Mouse (Mus musculus): ENCODE data around the gene Tstd3.
"Not testable (repeated sequence)": the region's sequence is repeated elsewhere in the genome, so short reads cannot be mapped to it uniquely, and the experiment has no call there.

The Tstd3 gene

DNA sequence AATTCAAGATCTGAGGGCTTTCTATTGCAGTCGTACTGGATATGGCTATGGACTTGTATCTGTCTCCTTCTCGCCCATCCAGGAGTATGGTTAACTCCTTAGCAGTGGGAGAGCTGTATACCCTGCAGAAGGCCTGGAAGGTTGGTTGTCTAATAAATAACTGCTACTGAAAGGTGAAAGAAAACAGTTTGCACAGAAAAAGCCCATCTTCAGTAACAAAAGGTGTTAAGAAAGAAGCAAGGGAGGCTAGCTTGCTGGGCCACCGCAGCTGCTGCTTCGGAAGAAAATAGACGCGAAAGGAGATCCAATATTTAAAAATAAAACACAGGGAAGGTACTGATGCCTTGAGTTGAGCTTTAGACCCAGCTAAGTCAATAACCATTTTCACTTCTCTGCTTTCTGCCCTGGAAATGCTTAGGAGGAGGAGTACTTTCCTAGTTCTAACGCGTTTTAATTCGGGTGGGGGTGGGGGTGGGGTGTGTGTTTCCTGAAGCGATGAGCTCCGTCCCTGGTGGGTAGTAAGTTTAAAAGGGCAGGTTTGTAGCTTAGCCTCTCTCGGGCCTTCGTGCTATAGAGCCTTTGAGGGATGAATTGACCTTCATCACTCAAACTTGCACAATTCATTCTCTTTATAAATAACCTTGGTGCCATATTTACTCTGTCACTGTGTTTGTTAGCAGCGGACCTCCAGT, 695 bp downstream of the Tstd3 start:
- POLR2A ChIA-PET: interaction anchor here in 3 of 4 experiments (0.6 to 4.2 kb wide), 15 partner anchors 10 to 81 kb away, joined by 3 to 23 read pairs (median 6); partner anchors contain the start of genes Ccnc (in 2 of the 3) and Pnisr (in 1 of the 3)

GRCm38 (mm10) chr4:21763827-21764226, 3.2 kb downstream of the Tstd3 start:
- ChIA-PET POLR2A (interaction anchor here (0.5 to 4.2 kb wide), 24 partner anchors 8 to 304 kb away, joined by 3 to 23 read pairs (median 4); partner anchors contain the start of genes Ccnc (in 3 of the 4) and Pnisr (in 1 of the 4)), CTCF (interaction anchor here in 3 of 4 experiments (0.9 to 1.0 kb wide), 3 partner anchors 9 to 36 kb away, joined by 3 read pairs; partner anchors contain the start of gene Ccnc (in 1 of the 3))

More for the DNA sequence above, 695 bp downstream of the Tstd3 start:
- CTCF ChIA-PET: interaction anchor here in 3 of 4 experiments (1.0 to 2.0 kb wide), 4 partner anchors 10 to 226 kb away, joined by 3 to 8 read pairs (median 4); no protein-coding TSS in a partner anchor

GRCm38 (mm10) chr4:21761416-21762160, 5.4 kb downstream of the Tstd3 start:
- CTCF ChIA-PET: no interaction called here
- POLR2A ChIA-PET: interaction anchor here in 3 of 4 experiments (0.6 to 1.8 kb wide), 8 partner anchors 14 to 939 kb away, joined by 3 to 7 read pairs (median 4); partner anchors contain the start of gene Ccnc (in 1 of the 3)

- POLR2A ChIA-PET: interaction anchor here in 2 of 4 experiments (0.8 to 3.2 kb wide), 5 partner anchors 12 to 93 kb away, joined by 3 to 10 read pairs (median 3); partner anchors contain the start of genes Ccnc (in 1 of the 2) and Pnisr (in 1 of the 2)
- CTCF ChIA-PET: interaction anchor here in 2 of 4 experiments (0.6 to 1.3 kb wide), 4 partner anchors 16 to 91 kb away, joined by 3 to 6 read pairs (median 4); no protein-coding TSS in a partner anchor
Measured at GRCm38 (mm10) chr4:21758860-21759259, 8.2 kb downstream of the Tstd3 start.

DNA sequence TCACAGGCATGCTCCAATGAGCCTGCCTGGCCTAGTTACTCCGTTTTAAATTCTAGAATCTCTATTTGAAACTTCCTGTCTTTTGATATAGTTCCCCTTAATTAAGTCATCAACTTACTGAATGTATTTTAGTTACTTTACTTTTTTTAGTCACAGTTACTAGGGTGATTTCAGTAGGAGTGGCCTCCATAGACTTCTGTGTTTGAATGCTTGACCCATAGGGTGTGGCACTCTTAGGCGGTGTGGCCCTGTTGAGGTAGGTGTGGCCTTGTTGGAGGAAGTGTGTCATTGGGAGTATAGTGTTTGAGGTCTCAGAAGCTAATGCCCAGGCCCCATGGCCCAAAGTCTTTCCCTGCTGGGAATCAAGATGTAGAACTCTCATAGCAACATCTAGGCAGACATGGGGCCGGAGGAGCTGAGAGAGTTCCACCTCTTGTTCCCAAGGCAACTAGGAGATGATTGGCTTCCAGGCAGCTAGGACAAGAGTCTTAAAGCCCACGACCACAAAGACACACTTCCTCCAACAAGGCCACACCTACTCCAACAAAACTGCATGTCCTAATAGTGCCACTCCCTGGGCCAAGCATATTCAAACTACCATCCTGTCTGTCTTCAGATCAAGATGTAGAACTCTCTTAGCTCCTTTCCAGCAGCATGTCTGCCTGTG, 11.8 kb downstream of the Tstd3 start:
- ChIA-PET POLR2A (interaction anchor here in 3 of 4 experiments (0.6 to 2.0 kb wide), 28 partner anchors 9 to 125 kb away, joined by 3 to 23 read pairs (median 4); partner anchors contain the start of genes Ccnc (in 3 of the 3), Coq3 (in 1 of the 3), Tstd3 (in 1 of the 3) and Usp45 (in 1 of the 3)), CTCF (interaction anchor here in 3 of 4 experiments (0.5 to 1.2 kb wide), 4 partner anchors 9 to 72 kb away, joined by 3 to 4 read pairs (median 4); no protein-coding TSS in a partner anchor)

DNA sequence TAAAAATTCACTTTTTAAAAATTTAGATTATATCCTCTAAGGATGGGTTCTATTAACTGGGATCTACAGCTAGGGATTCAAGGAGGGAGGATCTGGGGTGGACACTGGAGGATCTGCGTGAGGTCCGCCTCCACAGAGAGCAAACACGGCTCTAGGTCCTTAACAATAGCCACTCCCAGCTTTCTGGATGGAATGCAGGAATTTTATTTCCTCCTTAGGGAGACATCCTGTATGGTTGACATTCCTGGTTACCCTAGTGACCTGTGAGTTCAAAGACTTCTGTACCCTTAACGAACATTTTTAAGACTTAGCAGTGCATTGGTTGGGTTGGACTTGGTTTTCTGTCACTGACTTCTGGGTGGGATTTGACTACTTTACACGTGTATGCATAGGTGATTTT, 21.3 kb downstream of the Tstd3 start:
- ChIA-PET CTCF (interaction anchor here in 2 of 4 experiments (0.8 to 0.9 kb wide), 2 partner anchors 19 to 68 kb away, joined by 3 to 4 read pairs; no protein-coding TSS in a partner anchor), POLR2A (interaction anchor here in 3 of 4 experiments (1.0 to 3.7 kb wide), 11 partner anchors 10 to 179 kb away, joined by 3 to 31 read pairs (median 5); partner anchors contain the start of genes Ccnc (in 3 of the 3) and Usp45 (in 1 of the 3))

DNA sequence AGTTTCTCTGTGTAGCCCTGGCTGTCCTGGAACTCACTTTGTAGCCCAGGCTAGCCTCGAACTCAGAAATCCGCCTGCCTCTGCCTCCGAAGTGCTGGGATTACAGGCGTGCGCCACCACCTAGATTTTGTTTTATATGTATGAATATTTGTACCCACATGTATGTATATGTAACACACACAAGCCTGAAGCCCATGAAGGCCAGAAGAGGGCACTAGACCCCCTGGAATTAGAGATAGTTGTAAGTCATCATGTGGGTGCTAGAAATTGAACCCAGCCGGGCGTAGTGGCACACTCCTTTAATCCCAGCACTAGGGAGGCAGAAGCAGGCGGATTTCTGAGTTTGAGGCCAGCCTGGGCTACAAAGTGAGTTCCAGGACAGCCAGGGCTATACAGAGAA, 22.9 kb downstream of the Tstd3 start:
- POLR2A ChIA-PET: interaction anchor here in 2 of 4 experiments (0.7 to 3.7 kb wide), 2 partner anchors 17 to 29 kb away, joined by 3 to 31 read pairs; partner anchors contain the start of gene Ccnc (in 1 of the 2)
- CTCF ChIA-PET: not testable (repeated sequence)

- ChIA-PET POLR2A (interaction anchor here in 2 of 4 experiments (2.5 to 4.2 kb wide), 2 partner anchors 11 to 12 kb away, joined by 19 to 35 read pairs; partner anchors contain the start of gene Ccnc (in 2 of the 2)), CTCF (interaction anchor here in 1 of 4 experiments (1.0 kb wide), 1 partner anchor 12 kb away, joined by 4 read pairs; the partner anchor contains the start of gene Ccnc)
Measured at GRCm38 (mm10) chr4:21739169-21739568, 27.8 kb downstream of the Tstd3 start.

DNA sequence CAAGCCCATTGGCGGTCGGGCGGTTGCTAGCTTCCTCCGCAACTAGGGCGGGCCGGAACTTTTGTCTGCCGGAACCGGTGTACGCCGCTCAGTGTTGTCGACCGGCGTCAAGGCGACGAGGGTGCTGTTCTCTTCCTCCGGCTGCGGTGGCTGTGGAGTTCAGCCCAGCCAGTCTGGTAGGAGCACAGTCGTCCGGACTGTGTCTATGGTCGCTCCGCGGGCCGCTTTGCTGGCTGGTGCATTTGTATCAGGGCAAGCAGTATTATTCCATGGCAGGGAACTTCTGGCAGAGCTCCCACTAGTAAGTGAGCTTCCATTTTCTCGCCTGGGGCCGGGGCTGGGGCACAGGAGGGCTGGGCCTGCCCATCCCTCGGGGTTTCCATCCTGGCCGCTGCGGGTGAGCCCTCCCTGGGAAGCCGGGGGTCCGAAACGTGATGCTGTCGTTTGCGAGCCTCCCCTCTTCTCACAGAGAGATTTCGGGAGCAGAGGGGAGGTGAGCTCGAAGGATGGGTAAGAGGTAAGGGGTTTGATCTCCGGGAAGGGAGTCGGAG, 39.3 kb downstream of the Tstd3 start, which contains the start of gene Ccnc:
Gene Ccnc (plus strand): TSS at position 87 of the 551 bp plus-strand sequence.
- CTCF ChIA-PET: interaction anchor here in 3 of 4 experiments (0.6 to 1.6 kb wide), 10 partner anchors 9 to 230 kb away, joined by 3 to 7 read pairs (median 3); no protein-coding TSS in a partner anchor
- POLR2A ChIA-PET: interaction anchor here (0.6 to 3.8 kb wide), 83 partner anchors 9 to 630 kb away, joined by 3 to 48 read pairs (median 5); partner anchors contain the start of genes Pnisr (in 3 of the 4), Coq3 (in 2 of the 4), Tstd3 (in 2 of the 4) and Usp45 (in 2 of the 4)

DNA sequence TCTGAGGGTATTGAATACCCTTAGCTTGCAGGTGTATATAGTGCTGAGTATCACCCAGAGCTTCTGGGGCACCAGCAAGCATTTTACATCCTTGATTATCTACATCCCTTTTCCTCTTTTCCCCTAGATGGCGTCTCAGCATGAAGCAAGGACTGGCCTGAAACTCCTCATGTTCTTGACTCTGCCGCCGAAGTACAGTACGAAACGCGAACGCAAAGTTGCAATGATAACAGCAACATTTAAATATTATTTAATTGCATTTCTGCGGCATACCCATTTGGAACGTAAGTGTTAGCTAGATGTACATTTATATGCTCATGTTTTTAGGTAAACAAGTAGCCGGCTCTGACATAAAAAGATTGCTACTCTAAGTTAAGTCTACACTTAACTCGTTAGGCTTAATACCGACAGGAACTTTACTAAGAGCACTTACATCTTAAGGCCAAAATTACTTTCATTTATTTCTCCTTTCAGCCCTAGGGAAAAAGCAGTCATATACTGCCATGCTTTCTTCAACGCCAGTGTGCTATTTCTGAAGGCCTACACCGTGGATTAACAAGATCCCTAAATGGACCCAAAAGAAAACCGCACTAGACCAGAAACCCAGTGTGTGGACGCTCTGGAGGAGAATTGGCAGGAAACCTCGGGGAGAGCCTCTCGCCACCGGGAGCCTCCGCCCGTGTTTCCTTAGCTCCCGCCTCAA, 39.9 kb downstream of the Tstd3 start:
- POLR2A ChIA-PET: interaction anchor here (0.6 to 3.8 kb wide), 83 partner anchors 9 to 631 kb away, joined by 3 to 48 read pairs (median 5); partner anchors contain the start of genes Coq3 (in 2 of the 4), Pnisr (in 2 of the 4), Tstd3 (in 2 of the 4) and Usp45 (in 2 of the 4)
- CTCF ChIA-PET: interaction anchor here in 3 of 4 experiments (0.6 to 1.6 kb wide), 11 partner anchors 9 to 231 kb away, joined by 3 to 7 read pairs (median 3); no protein-coding TSS in a partner anchor

DNA sequence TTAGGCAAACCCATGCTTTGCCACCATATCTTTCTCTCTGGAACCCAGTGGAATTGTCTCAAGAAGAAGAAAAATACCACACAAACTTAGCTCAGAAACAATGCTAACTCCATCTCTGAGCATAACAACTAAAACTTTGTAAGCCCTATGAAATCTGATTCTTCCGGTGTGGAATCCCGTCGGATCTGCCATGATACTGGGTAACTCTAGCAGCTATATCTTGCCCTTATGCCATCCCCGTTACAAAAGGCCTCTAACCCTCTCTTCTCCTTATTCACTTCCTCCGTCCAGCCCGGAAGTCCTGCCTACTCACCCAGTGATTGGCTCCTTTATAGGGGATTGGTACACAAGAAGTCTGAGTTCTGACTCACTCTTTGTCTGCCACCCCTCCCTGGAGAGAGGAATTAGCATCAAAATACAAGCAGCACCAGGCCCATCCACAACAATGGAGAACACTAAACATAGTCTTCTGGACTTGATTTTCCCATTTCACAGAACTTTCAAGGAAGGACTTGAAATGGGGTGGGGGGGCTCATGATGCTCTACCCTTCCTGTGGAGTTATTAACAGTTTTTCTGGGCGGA, 44.2 kb downstream of the Tstd3 start:
- ChIA-PET CTCF (interaction anchor here in 2 of 4 experiments (0.6 to 1.4 kb wide), 3 partner anchors 39 to 1169 kb away, joined by 3 to 6 read pairs (median 4); no protein-coding TSS in a partner anchor), POLR2A (interaction anchor here in 3 of 4 experiments (0.6 to 2.9 kb wide), 23 partner anchors 9 to 234 kb away, joined by 3 to 23 read pairs (median 4); partner anchors contain the start of genes Coq3 (in 1 of the 3) and Pnisr (in 1 of the 3))

GRCm38 (mm10) chr4:21712147-21712546, 54.9 kb downstream of the Tstd3 start:
- CTCF ChIA-PET: interaction anchor here (0.5 to 1.6 kb wide), 10 partner anchors 15 to 168 kb away, joined by 3 to 8 read pairs (median 4); partner anchors contain the start of gene Ccnc (in 2 of the 4)
- POLR2A ChIA-PET: interaction anchor here (0.5 to 3.0 kb wide), 27 partner anchors 9 to 646 kb away, joined by 3 to 48 read pairs (median 3); partner anchors contain the start of genes Ccnc (in 4 of the 4), Pnisr (in 1 of the 4), Tstd3 (in 1 of the 4) and Usp45 (in 1 of the 4)

Data from embryonic stem cell, embryonic (primary cell).